Mouse (Mus musculus) lung, adult 2 months (tissue): ENCODE data around the gene Tssk2. TPM values are rescaled to one million over a fixed set of nuclear protein-coding genes. Genes with fewer than 3 reads are reported as not detected.
A peak's percentile ranks its signal among the peaks of the same experiment; 100 is the strongest.

Source experiments
- DNase-seq: peaks from one replicate; pipeline ENCODE4 v3.0.0; 2022
- H3K4me1 ChIP-seq: fragments of 200-500 bp; 2 replicates; pipeline ENCODE4 v1.6.1; 2011; ENCODE audit warnings: low read length; ENCODE audit not compliant: control insufficient read depth, insufficient read depth
- H3K4me3 ChIP-seq: fragments of 200-500 bp; replicated peaks from 2 replicates; pipeline ENCODE3; 2011; ENCODE audit warnings: low read depth, mild to moderate bottlenecking, control low read depth, low read length; ENCODE audit errors: extremely low read depth
- CTCF ChIP-seq: fragments of 200-500 bp; IDR thresholded peaks from 2 replicates; pipeline ENCODE4 v1.5.1; 2011; ENCODE audit warnings: mild to moderate bottlenecking, low read length, control low read depth; ENCODE audit not compliant: insufficient read depth
- POLR2A ChIP-seq: fragments of 200-500 bp; IDR thresholded peaks from 2 replicates; pipeline ENCODE4 v1.6.1; 2011; ENCODE audit warnings: low read depth, mild to moderate bottlenecking, control low read depth, low read length, borderline replicate concordance; ENCODE audit errors: extremely low read depth
- WGBS: fragments of 180-500 bp; shearing (Covaris S2); methylation state at CpG from one replicate; pipeline ENCODE4 v1.1.7; 2018; 5-methylcytosine and 5-hydroxymethylcytosine counted together
- polyA plus RNA-seq: library from polyadenylated mRNA; depleted of rRNA; stranded (reverse); fragments of >200 nt; gene quantifications from 2 replicates; pipeline ENCODE4 v1.2.3, GENCODE M21; 2012

Tssk2 gene
- polyA plus RNA-seq, 1 experiment: not detected

DNA sequence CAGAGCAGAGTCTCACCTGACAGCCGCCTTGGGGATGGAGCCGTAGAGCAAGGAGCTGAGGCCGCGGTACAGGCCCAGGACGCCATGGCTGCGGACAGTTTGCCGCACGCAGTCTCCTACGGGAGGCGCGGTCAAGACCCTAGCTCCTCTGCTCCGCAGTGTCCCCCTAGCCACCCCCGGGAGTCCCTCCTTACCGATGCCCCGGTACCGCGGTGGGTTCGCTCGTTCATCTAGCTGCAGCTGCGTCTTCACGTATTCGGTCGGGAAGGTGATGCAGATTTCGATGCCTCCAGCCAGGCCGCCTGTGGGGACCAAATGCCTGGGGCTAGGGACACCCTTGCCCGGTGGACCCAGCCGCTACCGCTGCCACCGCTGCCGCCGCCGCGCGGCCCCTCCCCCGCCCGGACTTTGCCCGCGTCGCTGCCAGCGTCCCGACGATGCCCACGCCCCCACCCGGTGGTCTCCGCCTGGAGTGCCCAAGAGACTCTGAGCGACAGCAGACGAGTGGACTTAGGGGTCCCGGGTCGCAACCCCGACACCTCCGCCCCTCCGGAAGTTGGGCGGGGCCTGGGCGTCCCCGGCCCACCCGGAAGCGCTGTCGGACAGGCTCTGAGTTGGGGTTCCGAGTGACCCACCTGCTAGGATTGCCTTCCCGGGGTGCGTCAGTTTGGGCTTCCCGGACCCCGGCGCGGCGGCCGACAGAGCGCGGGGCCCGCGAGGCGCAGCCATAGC lies 29.1 kb downstream of the Tssk2 start:
- no peak for TF ChIP-seq CTCF
- peak overlapping the region; percentile 65 for H3K4me3 ChIP-seq
- WGBS: 2% methylated on average over 72 of the region's 72 CpGs
- peaks cover 2% of the 10 kb centered on the region for H3K4me1 ChIP-seq
- DNase-seq: no peak

- 1% methylated on average over 46 of the region's 47 CpGs for WGBS
- TF ChIP-seq POLR2A: no peak; the same call in 1 of the 2 replicates
- TF ChIP-seq CTCF: no peak
- Histone ChIP-seq H3K4me3 (peak within 1 kb of the TSS; percentile 65), H3K4me1 (no peaks in the 10 kb centered on the region)
- peak; percentile 83 for DNase-seq
These were observed 29.7 kb downstream of the Tssk2 start, which contains the start of gene Slc25a1 for GRCm38 (mm10) chr16:17928087-17928580. Gene Slc25a1 (minus strand): TSS chr16:17928219.

DNA sequence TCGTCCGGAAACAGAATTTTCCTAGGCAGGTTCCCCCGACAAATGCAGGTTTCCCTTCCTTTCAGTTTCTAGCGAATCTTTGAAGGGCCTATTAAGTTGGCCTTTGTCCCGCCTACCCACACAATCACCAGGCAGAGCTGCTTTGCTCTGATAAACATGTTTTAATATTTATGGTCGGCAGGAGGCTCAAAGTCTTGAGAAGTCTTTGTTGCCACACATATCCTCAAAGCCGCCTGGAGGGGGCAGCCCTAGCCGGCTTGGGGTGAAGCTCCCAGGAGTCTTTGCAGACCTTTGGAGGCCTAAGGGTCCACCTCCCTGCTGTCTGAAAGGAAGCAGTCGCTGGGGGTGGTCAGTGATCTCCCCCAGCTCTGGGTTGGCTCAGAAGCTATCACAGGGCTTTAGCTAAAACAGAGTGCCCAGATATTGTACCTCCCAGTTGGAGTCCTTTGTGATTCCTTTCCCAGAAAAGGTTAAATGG lies 30.2 kb downstream of the Tssk2 start:
- 0% methylated on average over 9 of the region's 9 CpGs for WGBS
- Histone ChIP-seq H3K4me1 (no peaks in the 10 kb centered on the region), H3K4me3 (peak overlapping the region; percentile 65)
- TF ChIP-seq POLR2A (no peak), CTCF (peak; percentile 44)
- DNase-seq: peak; percentile 73

DNA sequence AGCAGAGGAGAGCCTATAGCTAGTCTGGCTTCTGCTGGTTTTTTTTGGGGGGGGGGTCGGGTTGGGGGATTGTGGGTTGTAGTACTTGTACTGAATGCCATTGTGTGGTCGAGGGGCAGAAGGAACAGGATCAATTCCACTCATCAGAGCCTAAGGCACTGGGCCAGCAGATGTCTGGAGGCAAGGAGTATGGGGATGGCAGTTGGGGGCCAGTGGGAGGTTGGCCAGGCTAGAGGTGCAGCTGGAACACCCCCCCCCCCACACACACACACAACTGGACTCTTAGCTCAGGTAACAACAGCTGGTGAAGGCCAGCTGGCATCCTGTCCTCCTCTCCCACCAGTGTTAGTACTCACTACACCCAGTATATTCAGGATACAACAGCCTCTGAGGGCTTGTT lies 30.8 kb downstream of the Tssk2 start:
- TF ChIP-seq POLR2A: no peak
- no peak for DNase-seq
- Histone ChIP-seq H3K4me3 (no peak overlapping the region), H3K4me1 (no peaks in the 10 kb centered on the region)
- WGBS: 14% methylated on average over 2 of the region's 2 CpGs

DNA sequence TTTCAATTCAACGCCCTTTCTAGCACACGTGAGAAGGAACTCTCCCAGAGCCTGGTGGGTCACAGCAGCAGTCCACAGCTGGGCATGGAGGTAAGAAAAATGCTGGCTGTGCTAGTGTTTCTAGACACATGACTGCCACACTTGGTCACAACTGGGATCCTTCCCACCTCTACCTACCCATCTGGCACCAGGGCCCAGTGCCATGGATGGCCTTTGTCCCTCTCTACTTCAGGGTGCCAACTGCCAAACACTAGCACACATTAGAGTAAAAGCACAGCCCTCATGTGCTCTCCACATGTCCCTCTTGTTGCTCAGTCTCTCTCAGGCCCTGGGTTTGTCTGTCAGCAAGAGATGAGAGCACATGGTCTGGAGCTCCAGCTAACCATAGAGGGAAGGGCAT lies 31.2 kb downstream of the Tssk2 start:
- TF ChIP-seq POLR2A (no peak), CTCF (no peak)
- no peak overlapping the region for H3K4me3 ChIP-seq
- DNase-seq: no peak
- H3K4me1 ChIP-seq: no peaks in the 10 kb centered on the region
- 84% methylated on average over 2 of the region's 2 CpGs for WGBS

DNA sequence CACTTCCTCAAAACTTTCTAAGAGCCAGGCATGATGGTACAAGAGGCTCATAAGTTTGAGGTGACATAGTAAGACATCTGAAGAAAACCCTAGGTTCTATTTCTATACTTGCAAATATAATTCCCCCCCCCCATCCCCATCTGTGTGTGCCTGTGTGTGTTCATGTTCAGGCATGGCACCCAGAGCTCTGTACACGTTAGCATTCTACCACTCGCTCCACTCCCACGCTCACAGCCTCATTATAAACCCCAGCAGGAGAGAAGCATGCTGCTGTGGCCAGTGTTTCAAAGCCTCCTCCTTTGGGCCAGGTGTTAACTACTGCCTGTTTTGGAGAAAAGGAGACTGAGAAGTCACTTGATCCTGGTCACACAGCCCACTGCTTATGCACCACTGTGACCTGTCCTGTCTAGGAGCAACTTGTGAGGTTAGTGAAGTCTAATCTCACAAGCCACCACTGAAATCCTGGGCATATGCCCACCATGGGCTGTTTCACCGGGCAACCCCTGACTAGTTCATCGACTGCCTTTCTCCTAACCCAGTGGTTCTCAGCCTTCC lies 33.5 kb downstream of the Tssk2 start:
- TF ChIP-seq CTCF: no peak
- WGBS: 74% methylated on average over 5 of the region's 5 CpGs

DNA sequence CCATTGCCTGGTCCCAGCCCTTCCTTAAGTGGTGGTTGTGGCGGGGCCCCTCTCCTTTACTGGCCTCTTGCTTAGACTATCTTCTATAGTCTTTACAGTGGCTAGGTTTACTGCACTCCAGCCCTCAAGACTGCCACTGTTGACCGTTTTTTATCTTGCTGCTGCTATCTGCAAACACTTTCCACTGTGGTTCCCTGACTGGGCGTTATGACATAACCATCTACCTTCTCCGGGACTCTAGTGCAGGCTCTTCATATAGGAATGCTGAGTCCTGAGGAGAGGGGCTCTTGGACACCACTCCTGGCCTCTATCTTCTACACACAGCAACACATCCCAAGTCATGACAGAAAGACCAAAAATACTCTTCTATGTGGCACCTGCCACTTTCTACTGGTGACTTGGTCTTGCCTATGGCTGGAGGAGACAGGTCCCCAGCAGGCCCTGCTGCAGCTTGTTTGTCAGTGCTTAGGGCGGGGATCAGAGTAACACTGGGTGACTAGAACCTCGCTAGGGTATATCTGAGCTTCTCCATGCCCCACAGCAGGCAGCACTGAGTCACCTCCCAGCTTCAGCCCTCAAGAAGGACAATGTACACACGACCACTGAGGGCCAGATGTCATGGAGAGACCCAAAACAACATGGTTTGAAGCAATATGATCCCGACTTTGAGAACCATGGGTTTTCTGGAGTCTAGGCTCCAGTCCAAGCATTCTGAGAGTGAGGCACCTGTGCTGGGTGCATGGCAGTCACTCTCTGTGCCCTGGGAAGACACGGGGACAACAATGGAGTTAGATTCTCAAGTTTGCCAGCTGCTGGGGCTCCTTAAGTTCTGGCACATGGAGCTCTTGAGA lies 35.4 kb downstream of the Tssk2 start:
- no peaks in the 10 kb centered on the region for H3K4me1 ChIP-seq
- 62% methylated on average over 9 of the region's 9 CpGs for WGBS
- DNase-seq: no peak
- TF ChIP-seq POLR2A (no peak), CTCF (no peak)
- H3K4me3 ChIP-seq: no peak overlapping the region

More for the DNA sequence above, 33.5 kb downstream of the Tssk2 start:
- H3K4me3 ChIP-seq: no peak overlapping the region
- no peak for DNase-seq
- no peaks in the 10 kb centered on the region for H3K4me1 ChIP-seq

DNA sequence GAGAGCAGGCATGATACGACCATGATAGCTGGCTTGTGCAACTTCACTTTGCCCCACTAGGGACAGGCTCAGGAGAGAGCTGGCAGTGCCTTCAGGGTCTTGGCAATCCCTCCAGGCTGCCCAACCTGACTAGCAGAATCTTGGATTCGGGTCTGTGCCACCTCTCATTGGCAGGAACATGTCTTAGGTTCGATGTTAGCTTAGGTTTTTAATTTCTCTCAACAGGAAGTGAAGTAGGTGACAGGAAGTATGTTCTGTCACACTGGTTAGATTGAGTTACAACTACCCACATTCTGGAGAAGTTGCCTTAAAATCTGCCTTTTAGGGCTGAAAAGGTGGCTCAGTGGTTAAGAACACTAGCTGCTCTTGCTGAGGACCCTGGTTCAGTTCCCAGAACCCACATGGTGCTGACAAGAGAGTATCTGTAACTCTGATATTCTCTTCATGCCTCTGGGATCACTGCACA lies 36.0 kb downstream of the Tssk2 start:
- H3K4me3 ChIP-seq: no peak overlapping the region
- WGBS: 35% methylated on average over 3 of the region's 3 CpGs
- no peak for DNase-seq

GRCm38 (mm10) chr16:17936776-17937175 lies 38.3 kb downstream of the Tssk2 start:
- Histone ChIP-seq H3K4me1 (no peaks in the 10 kb centered on the region), H3K4me3 (no peak overlapping the region)
- TF ChIP-seq POLR2A (no peak), CTCF (no peak)
- WGBS: 66% methylated on average over 10 of the region's 10 CpGs
- DNase-seq: no peak

More for the DNA sequence above, 36.0 kb downstream of the Tssk2 start:
- no peaks in the 10 kb centered on the region for H3K4me1 ChIP-seq
- no peak for TF ChIP-seq CTCF
- no peak for TF ChIP-seq POLR2A
